Mouse (Mus musculus): Measurements from ENCODE around the gene Gm45808.
A peak's percentile ranks its signal among the peaks of the same experiment; 100 is the strongest.
"Not testable (repeated sequence)": the region's sequence is repeated elsewhere in the genome, so short reads cannot be mapped to it uniquely, and the experiment has no call there.

The Gm45808 gene

DNA sequence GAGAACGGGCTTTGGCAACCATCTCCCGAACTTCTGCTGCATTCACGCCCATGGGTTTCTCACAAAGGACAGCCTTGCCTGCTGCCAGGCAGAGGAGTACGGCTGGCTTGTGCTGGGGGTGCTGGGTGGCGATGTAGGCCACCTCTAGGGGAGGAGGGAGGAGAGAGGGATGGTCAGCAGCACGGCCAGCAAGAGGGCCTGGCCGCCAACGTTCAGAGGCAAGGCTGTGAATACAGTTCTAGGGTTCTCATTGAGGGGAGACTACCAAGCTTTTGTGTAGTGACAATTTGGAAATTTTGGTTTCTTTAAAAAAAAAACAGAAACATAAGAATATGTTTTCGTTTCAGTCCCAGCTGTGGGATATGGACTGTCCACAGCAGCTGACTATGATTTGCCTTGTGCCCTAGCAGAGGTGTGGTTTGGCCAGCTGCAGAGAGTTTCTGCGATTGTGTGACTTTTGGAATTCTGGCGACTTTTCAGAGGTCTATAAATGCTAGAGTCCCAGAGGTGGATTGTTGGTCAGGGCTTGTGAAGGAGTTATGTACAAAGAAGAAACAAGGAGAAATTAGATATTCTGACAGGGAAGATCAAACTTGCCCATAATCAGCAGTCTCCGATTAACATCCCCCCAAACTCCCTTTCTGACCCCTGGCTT lies at the start of gene Gm45808:
Gene Gm45808, minus strand, starts transcription at position 51 of the 655 bp plus-strand sequence.
- no peak for DNase-seq

DNA sequence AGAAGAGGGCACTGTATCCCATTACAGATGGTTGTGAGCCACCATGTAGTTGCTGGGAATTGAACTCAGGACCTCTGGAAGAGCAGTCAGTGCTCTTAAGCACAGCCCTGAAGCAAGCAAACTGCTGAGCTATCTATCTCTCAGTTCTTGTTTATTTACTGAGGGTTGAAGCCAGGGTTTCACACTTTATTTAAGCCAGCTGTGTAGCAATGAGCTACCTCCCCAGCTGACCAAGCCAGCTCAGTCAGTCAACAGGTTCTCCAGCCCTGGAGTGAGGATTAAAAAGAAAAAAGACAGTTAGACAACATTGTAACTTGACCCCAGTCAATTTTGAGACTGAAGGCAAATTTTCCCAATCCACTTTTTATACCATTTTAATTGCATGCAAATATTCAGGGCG lies 49.1 kb upstream of the Gm45808 start:
- DNase-seq, result no peak

DNA sequence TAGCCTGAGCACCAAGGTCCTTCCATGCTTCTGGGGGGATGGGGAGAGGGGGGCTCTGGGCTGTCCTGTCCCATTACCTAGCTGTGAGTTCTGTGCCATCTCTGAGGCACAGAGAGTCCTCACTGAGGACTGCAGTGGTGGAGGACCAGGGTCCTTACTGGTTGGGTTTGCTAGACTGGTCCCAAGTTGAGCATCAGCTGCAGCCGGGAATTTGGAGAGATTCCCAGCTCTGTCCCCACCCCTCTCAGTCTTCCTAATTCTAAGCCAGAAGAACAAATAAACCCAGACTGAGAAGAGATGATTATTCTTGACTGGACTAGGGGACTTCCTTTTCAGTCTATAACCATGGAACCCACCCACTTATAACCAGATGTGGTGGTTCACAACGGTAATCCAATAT lies 44.0 kb upstream of the Gm45808 start:
- DNase-seq, result peak; percentile 60

DNA sequence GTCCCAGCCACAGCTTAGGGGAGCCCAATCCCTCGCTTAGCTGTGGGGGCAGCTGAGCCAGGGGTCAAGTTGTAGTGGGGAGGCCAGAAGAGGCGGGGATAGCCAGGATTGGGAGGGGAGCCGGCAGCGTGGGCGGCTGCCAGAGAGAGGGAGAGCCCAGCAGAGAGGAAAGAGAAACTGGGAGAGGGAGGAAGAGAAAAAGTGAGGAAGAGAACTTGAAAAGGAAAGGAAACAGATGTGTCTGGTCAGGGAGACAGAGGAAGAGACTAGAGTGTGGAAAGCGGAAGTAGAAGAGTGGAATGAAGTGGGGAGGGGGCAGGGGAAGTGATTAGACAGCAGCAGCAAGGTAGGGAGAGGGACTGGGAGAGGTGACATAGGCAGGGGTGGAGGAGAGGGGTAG lies 42.9 kb upstream of the Gm45808 start:
- DNase-seq, result peak; percentile 57

DNA sequence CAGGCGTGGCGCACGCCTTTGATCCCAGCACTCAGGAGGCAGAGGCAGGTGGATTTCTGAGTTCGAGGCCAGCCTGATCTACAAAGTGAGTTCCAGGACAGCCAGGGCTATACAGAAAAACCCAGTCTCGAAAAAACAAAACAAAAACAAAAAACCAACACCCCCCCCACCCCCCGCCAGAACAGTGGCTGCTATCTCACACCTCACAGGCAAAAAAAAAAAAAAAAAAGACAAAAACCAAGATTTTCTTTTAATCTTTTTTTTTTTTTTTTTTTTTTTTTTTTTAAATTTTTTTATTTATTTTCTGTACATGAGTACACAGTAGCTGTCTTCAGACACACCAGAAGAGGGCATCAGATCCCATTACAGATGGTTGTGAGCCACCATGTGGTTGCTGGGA lies 40.6 kb upstream of the Gm45808 start:
- DNase-seq, result not testable (repeated sequence)

DNA sequence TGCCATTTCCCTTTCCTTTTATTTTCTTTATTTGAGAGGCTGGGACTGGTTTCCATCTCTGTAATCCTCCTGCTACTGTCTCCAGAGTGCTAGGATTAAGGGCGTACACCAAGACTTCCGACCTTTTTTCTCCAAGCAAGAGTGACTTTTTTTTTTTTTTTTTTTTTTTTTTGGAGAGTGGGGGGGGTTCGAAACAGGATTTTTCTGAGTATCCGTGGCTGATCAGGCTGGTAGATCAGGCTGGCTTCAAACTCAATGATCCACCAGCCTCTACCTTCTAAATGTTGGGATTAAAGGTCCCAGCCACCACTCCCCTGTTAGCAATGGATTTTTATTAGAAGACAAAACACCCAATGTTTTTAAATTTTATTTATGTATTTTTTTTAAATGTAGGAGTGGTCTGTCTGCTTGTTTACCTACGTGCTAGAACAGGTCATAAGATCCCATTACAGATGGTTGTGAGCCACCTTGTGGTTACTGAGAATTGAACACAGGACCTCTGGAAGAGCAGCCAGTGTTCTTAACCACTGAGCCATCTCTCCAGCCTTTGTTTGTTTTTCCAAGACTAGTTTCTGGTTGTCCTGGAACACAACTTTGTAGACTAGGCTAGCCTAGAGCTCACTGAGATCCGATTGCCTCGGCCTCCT lies 40.0 kb upstream of the Gm45808 start:
- peak; percentile 33 for DNase-seq

DNA sequence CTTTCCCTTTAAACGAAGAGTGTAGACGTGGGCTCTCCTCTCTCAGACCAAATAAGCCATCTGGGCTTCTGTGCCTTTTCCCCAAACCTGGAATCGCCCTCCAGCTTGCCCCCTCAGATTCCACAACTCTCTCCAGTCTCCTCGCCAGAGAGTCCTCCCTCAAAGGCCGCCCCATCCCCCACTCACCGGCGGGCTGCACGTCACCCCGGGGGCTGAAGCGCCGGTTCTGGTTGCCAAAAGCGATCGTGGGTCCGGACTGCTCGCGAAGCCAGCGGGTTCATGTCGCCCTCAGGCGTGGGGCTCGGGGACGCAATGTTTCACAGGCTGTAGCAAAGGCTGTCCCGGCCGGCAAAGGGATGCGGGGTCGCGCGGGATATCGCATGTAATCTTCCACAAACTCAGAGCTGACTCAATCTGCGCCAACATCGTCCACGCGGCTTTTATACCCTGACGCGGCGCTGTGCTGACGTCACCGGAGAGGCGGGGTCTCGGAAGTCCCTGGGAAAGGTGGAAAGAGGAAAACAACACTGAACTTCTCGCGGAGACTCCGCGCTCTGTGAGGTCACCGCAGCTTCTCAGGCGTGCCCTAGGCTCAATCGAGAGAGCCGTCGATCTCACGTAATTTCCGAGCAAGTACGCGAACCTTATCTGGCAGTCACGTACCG lies 39.3 kb upstream of the Gm45808 start, which contains the start of the genes Ppp1r15a and Plekha4:
Gene Ppp1r15a, minus strand, starts transcription at position 460 of the 665 bp plus-strand sequence.
Gene Plekha4, plus strand, starts transcription at position 522 of the 665 bp plus-strand sequence.
- DNase-seq, result peak; percentile 97

DNA sequence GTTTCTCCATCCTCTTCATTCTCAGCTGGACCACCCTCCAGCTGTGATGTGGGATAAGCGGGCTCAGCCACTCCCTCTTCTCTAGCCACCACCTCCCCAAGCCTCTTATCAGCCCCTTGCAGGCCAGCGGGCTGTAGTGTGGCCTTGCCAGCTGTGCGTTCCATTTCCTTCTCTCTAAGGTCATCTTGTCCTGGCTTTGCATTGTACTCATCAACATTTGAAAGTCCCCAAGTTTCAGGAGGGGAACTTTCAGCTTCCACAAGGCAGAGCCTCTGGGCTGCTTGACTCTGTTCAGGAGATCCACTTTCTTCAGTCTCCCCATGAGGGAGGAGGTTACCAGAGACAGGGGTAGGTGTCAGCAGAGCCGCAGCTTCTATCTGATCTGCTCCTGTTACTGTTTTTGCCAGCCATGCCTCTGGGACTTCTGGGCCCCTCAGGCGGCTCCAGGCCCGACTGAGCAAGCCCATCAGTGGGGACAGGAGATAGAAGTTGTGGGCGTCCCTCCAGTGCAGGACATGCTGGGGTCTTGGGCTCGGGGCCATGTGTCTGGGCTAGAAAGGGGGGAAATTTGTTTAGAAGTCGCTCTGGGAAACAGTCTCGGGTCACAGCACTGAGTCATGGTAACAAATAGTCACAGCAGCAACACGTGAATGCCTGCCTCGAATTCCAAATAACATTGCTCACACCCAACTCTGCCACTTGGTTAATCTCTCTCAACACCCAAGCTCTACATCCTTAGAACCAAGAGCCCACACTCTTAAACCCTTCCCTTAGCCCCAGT lies 38.4 kb upstream of the Gm45808 start:
- DNase-seq, result peak; percentile 46

DNA sequence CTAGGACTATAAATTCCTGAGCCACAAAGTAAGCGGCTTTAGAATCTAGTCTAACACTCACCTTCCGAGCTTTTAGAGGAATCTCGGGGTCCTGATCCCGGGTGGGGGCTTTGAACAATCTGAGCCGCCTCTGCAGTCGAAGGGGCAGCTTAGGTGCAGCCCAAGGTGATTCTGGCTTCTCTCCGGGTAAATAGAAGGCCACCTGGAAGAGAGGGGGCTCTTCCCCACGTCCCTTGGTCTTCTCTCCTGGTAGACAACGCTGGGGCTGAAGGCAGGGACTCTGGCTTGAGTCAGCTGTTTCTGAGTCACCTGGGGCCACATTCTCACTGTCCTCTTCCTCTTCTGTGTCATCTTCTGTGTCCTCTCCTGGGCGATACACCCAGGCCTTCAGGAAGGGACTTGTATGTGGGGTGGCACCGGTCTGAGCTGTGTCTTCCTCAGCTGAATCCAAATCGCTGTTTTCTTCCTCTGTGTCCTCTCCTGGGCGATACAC lies 37.1 kb upstream of the Gm45808 start:
- DNase-seq, result no peak

DNA sequence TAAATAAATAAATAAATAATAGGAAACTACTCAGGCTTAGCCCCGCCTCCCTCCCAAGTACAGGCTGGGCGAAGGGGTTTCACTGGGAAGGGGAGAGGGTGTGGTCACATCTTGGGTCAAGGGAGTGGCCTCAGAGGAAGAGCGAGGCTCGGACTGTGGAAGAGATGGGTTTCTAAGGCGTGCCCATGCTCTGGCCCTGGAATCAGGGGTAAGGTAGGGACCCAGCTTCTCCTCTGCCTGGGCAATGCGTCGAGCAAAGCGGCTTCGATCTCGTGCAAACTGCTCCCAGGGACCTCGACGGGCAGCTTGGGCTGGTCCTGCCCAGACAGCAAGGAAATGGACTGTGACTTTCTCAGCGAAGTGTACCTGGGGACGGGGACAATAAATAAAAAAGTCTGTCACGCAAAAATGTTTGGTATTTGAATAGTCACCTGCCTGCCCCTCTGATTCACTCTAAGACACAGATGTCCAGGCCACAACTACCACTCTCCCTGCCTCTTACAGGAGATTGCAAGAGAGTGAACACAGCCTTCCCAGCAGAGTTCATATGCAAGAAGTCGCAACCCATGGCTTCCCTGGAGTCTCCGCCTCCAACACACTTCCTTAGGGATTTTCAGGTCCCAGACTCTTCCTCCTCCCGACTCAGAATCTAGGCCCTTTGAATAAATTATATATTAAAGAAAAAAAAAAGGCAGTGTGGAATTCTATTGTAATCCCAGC lies 36.5 kb upstream of the Gm45808 start:
- no peak for DNase-seq

DNA sequence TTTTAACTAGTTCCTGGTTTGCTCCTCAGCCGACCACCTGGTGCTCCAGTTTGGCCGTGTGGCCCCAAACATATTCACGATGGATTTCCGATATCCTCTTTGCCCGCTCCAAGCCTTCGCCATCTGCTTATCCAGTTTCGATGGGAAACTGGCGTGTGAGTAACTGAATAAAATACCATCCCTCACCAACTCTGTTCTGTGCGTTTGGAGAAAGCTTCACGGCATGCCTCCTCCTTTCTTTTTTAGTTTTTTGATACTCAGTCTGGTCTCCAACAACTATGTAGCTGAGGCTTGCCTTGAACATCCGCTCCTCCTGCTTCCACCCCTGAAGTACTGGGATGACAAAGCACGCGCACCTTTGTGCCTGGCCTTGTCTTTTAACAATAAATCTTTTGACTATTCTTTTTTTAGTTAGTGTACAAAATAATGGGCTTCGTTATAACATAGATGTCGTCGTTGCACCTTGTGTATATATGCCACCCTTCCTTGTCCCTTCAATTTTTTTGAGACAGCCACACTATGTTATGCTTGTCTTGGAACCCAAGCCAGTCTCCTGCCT lies 35.7 kb upstream of the Gm45808 start:
- no peak for DNase-seq

DNA sequence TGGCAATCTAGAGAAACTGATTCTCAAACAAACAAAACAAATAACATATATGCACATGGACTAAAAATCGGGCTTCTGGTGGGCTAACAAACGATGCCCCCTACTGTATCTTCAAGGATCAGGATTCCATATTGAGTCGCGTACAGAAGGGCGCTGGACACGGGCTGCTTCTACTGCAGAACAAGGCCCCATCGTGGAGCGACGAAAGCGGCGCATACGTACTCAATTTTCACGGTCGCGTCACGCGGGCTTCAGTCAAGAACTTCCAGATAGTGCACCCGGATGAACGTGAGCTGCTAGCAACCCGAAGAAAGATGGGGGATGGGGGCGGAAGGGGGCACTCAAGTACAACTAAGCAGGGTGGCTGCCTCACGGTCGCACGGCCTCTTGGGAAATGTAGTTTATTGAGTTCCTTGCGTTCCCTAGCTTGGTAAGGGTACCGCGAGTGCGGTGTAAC lies 35.1 kb upstream of the Gm45808 start:
- peak; percentile 95 for DNase-seq

DNA sequence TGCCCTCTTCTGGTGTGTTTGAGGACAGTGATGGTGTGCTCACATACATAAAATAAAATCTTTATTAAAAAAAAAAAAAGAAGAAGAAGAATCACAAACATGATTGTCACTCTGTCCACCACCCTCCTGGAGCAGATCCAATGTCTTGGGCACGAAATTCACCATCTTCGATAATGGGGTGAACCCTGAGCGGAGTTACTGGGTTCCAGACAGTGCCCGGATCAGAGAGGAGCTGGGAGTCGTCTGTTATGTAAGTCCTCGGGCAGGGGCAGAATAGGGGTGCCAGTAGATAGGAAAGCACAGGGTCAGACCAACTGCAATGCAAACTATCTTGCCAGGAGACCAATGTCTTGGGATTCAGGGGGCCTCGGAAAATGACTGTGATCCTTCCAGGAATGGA lies 34.0 kb upstream of the Gm45808 start:
- no peak for DNase-seq

DNA sequence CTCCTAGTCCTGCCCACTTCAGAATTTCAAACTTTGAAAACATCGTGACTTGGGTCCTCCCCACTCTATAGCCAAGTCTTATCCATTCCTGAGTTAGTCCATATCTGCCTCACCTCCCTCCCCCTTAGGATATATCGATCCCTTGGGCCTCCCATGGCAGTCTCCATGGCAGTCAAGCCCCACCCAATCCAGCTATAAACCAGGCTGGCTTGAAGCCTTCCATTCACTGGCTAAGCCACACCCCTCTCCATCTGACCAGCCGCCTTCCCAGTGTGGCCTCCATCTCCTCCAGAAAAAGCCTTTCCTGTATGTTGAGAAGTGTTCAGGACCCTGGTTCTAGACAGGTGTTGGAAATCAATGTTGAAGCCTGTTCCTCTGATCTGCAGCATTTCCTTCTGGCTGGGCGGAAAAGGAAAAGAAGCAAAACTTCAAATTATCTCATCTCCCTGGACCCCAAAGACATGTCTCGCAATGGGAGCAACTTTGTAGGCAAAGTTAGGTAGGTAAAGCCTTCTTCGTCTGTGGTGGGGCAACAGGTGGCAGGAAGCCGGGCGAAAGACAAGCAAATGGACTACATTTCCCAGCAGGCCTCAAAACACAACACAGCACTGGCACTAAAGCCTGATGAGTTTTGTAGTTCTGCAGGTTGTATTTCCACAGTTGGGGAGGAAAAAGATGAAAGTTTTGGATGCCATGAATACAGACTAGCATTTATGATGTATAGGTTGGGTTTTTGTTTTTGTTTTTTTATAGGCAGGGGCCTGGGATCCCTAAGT lies 32.9 kb upstream of the Gm45808 start:
- DNase-seq, result no peak

DNA sequence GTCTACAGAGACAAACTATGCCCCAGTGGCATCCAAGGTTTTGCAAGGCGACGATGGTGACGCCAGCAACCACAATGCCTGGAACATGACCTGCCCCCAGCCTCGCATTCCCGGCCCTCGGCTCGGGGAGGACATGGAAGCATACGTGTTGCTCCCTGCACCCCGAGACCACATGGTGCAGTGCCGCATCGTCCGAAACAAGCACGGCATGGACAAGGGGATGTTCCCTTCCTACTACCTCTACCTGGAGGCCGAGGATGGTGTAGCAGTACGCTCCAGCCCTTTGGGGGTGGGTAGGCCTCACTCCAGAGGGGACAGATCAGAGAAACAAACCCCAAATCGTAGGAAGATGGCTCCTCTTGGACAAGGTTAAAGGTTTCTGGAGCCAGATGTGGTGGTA lies 32.0 kb upstream of the Gm45808 start:
- DNase-seq, result no peak

DNA sequence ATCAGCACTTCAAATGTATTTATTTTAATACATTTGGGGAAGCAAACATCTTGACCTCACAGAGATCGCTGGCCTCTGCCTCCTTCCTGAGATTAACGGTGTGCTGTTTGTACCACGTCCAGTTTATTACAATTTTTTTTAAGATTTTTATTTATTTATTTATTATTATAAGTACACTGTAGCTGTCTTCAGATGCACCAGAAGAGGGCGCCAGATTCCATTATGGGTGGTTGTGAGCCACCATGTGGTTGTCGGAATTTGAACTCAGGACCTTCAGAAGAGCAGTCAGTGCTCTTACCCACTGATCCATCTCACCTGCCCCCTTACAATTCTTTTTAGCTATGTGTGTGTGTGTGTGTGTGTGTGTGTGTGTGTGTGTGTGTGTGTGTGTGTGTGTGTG lies 30.2 kb upstream of the Gm45808 start:
- not testable (repeated sequence) for DNase-seq

DNA sequence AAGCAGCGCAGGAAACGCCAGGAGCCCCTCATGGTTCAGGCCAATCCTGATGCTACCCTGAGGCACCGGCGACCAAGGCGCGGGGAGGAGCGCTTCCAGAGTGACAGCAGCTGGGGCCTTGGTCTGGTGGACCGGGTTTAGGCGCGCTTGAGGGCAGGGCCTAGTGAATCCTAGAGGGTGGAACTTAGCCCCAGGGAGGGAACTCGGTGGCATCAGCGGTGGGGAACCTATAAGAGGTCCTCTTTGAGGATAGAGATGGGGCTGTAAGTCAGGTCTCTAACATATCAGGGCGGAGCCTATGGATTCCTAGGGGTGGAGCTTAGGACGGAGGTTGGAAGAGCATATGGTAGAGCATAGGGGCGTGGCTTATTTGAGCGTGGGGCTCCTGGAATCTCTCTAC lies 28.8 kb upstream of the Gm45808 start:
- DNase-seq, result peak; percentile 19

DNA sequence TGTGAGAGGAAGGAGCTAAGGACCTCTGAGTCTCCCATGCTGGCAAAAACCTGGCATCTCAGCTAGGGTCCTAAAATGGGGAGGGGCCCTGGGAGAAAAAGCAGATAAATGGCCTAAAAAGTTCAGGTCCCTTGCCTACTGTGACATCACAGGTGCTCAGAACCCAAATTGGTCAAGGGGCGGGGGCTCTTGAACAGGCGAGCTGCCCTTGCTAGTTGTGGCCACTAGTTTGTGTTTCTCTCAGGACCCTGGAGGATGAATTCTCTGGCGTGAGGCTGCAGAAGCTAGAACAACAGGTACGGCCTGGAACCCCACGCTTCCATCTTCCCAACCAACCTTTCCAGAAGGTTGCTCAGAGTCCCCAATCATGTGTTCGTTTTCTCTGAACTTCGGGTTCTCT lies 27.8 kb upstream of the Gm45808 start:
- no peak for DNase-seq

DNA sequence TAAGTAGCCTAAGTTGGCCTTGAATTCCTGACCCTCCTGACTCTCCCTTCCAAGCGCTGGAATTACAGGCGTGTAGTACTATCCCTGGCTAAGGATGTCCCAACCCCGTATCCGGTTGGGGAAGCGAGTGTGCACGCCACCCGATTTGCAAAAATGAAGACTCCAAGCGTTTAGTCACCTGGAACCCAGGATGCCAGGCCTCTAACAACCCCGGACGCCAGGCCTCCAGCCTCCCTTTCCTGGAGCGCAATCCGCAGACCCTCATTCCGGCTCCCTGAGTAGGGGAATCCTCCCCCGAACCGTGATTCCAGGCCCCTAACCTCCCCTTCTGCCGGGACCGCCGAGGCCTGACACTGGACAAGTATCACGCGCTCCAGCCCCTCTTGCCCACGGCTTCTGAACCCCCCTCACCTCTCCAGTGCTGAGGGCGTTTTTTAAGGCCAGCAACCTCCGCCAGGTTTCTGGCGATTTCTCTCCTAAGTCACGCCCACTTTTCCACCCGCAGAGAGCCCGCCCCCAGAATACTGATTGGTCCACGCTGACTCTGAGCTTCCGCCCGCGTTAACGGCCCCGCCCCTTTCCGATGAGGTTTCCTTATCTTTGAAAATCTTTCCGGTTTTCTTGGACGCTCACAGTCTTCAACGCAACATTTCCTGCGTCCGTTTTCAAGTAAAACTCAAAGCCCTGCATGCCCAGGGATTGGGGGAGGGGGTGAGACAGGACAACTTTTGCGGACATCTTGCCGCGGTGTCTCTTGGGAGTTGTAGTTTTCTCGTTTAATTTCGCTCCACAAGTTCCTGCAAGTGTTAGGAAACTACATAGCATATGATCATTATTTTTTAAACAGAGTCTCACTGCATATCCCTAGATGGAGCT lies 23.5 kb upstream of the Gm45808 start, which contains the start of gene Nucb1:
Gene Nucb1, minus strand, starts transcription at position 495 of the 876 bp plus-strand sequence.
- DNase-seq, result peak; percentile 98
